In the genomic region with DNA sequence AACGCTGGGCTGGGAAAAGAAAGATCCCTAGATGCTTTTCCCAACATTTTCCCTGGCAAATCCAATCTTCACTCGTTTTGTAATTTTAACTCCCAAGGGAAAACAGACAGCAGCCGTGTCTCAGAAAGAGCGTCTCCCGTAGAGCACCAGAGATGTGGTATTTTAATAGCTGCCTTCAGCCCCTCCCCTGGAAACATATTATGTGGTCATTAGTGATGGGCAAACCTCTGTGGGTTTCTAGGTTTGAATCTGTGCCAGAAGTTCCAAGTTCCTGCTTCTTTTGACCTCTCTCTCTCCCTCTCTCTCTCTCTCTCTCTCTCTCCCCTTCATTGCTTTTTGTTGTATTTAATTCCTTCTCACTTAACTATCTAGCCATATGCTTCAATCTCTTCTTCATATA, we compare ENCODE assay signal across 19 mouse cellular contexts.
"Had no signal": no experiment of that assay in that cellular context is flagged by ENCODE, and none has a peak within 500 bp of the region (broad histone marks: within the 10 kb centered on the region; RNA-seq: fewer than 3 reads in every experiment).

No protein-coding gene starts in this region.

- DNase-seq: kidney, postnatal 25 days; layer of hippocampus, postnatal 36 days; liver; lung, adult 18-20 months; lung, postnatal 10 days; lung, postnatal 36 days; midbrain, embryonic 14.5 days; thymus, adult 2 months; thymus, postnatal 14 days; thymus, postnatal 4 days had no signal

- H3K27ac ChIP-seq: kidney, postnatal 0 days; layer of hippocampus, adult 2 months; left cerebral cortex, adult 2 months; limb, embryonic 12.5 days; liver, embryonic 12.5 days; liver, embryonic 15.5 days; lung, embryonic 15.5 days; stomach, postnatal 0 days had no signal

- H3K4me2 ChIP-seq: limb, embryonic 12.5 days; liver, embryonic 12.5 days; liver, embryonic 15.5 days; lung, embryonic 15.5 days; midbrain, embryonic 11.5 days had no signal

- H3K9me3 ChIP-seq: limb, embryonic 12.5 days; liver, embryonic 12.5 days; liver, embryonic 15.5 days; lung, embryonic 15.5 days had no signal

- ATAC-seq: liver, embryonic 12.5 days had no signal

- H3K9ac ChIP-seq: limb, embryonic 12.5 days; liver, embryonic 12.5 days; liver, embryonic 15.5 days; lung, embryonic 15.5 days had no signal

- H3K4me3 ChIP-seq: layer of hippocampus, adult 2 months; left cerebral cortex, adult 2 months; limb, embryonic 12.5 days; liver, embryonic 12.5 days; liver, embryonic 15.5 days; lung, embryonic 15.5 days had no signal

- H3K4me1 ChIP-seq: liver, embryonic 12.5 days; liver, embryonic 15.5 days had no signal

- H3K36me3 ChIP-seq: limb, embryonic 12.5 days; liver, embryonic 12.5 days; liver, embryonic 15.5 days; lung, embryonic 15.5 days had no signal

- H3K27me3 ChIP-seq: limb, embryonic 12.5 days; liver, embryonic 12.5 days; liver, embryonic 15.5 days; lung, embryonic 15.5 days had no signal
